Mouse (Mus musculus) adrenal gland (tissue): ENCODE measurements at regions not wholly inside any gene's neighbourhood (a gene's known extent, or its start where the extent isn't known, plus 50 kb on each side); places are given as distances from the start of the nearest gene placed in this dataset.

Experiments
- intact Hi-C: fragments of 180-260 bp; cut with DNase I; formaldehyde crosslinking; loops from one replicate; pipeline ENCODE4 v1.15.1; 2025

GRCm38 (mm10) chr10:122515698-122516097 lies 67.4 kb downstream of the Avpr1a start:
- intact Hi-C loops: no loop called here

GRCm38 (mm10) chr10:122519274-122519790 lies 71.0 kb downstream of the Avpr1a start:
- intact Hi-C loops: no loop called here

- intact Hi-C loops: loop anchor here (10.0 kb wide), 1 partner anchor 195 kb away; no protein-coding TSS in a partner anchor
Measured at GRCm38 (mm10) chr10:122519981-122520380, 71.7 kb downstream of the Avpr1a start.

GRCm38 (mm10) chr10:122522631-122523030 lies 74.3 kb downstream of the Avpr1a start:
- intact Hi-C loops: loop anchor here (10.0 kb wide), 1 partner anchor 198 kb away; no protein-coding TSS in a partner anchor

- intact Hi-C loops: loop anchor here (5.0 to 10.0 kb wide), 3 partner anchors 78 to 418 kb away; partner anchors contain the start of gene Avpr1a
Measured at GRCm38 (mm10) chr10:122525360-122525759, 77.1 kb downstream of the Avpr1a start.

- intact Hi-C loops: loop anchor here (5.0 to 10.0 kb wide), 3 partner anchors 79 to 419 kb away; partner anchors contain the start of gene Avpr1a
Measured at GRCm38 (mm10) chr10:122525807-122526206, 77.5 kb downstream of the Avpr1a start.

GRCm38 (mm10) chr10:122528222-122528621 lies 79.9 kb downstream of the Avpr1a start:
- intact Hi-C loops: loop anchor here (5.0 to 10.0 kb wide), 3 partner anchors 81 to 421 kb away; partner anchors contain the start of gene Avpr1a

- intact Hi-C loops: loop anchor here (1.0 to 10.0 kb wide), 4 partner anchors 82 to 422 kb away; partner anchors contain the start of gene Avpr1a
Measured at GRCm38 (mm10) chr10:122528973-122529703, 80.8 kb downstream of the Avpr1a start.

- intact Hi-C loops: no loop called here
Measured at GRCm38 (mm10) chr10:122534714-122535113, 86.4 kb downstream of the Avpr1a start.

- intact Hi-C loops: no loop called here
Measured at GRCm38 (mm10) chr10:122535137-122535536, 86.8 kb downstream of the Avpr1a start.

GRCm38 (mm10) chr10:122539655-122540054 lies 91.4 kb downstream of the Avpr1a start:
- intact Hi-C loops: no loop called here

- intact Hi-C loops: no loop called here
Measured at GRCm38 (mm10) chr10:122542573-122542972, 94.3 kb downstream of the Avpr1a start.

- intact Hi-C loops: no loop called here
Measured at GRCm38 (mm10) chr10:122544096-122544720, 95.9 kb downstream of the Avpr1a start.

GRCm38 (mm10) chr10:122545029-122545428 lies 96.7 kb downstream of the Avpr1a start:
- intact Hi-C loops: no loop called here

- intact Hi-C loops: loop anchor here (5.0 kb wide), 3 partner anchors 251 to 541 kb away; no protein-coding TSS in a partner anchor
Measured at GRCm38 (mm10) chr10:122551586-122551985, 103.3 kb downstream of the Avpr1a start.

- intact Hi-C loops: loop anchor here (5.0 kb wide), 3 partner anchors 249 to 539 kb away; no protein-coding TSS in a partner anchor
Measured at GRCm38 (mm10) chr10:122553124-122553822, 105.0 kb downstream of the Avpr1a start.

- intact Hi-C loops: loop anchor here (5.0 kb wide), 3 partner anchors 248 to 538 kb away; no protein-coding TSS in a partner anchor
Measured at GRCm38 (mm10) chr10:122553851-122554250, 105.6 kb downstream of the Avpr1a start.

GRCm38 (mm10) chr10:122558660-122559059 lies 110.4 kb downstream of the Avpr1a start:
- intact Hi-C loops: no loop called here

GRCm38 (mm10) chr10:122560001-122560695 lies 111.8 kb downstream of the Avpr1a start:
- intact Hi-C loops: loop anchor here (5.0 kb wide), 1 partner anchor 112 kb away; no protein-coding TSS in a partner anchor

GRCm38 (mm10) chr10:122561924-122562323 lies 113.6 kb downstream of the Avpr1a start:
- intact Hi-C loops: loop anchor here (5.0 kb wide), 1 partner anchor 110 kb away; no protein-coding TSS in a partner anchor
